Mouse (Mus musculus): Measurements from ENCODE around the gene Acap1. TPM values are rescaled to one million over a fixed set of nuclear protein-coding genes. Genes with fewer than 3 reads are reported as not detected.
"Not testable (repeated sequence)": the region's sequence is repeated elsewhere in the genome, so short reads cannot be mapped to it uniquely, and the experiment has no call there.

The Acap1 gene
- total RNA-seq, 2 experiments from 2014 or later: 0.72 to 4.4 TPM

DNA sequence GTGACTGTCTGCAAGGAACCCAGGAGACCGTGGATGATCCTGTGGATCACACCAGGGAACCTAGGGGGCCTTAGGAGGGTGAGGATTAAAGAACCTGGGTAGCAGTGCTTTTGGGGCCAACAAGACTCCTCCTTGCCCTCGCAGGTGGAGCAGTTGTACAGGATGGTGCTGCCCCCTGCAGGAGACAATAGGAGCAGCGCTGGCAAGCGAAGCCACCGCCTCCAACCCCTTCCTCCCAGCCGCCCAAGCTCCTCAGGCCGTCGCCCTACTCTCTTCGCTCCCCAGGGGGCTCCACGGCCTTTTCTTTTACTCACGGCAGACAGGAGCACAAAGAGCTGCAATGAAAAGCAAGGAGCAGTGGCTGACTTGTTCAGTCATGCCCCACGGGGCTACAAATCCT is 18.5 kb downstream of the Acap1 start:
- DNase-seq: peak; percentile 90 to 92

DNA sequence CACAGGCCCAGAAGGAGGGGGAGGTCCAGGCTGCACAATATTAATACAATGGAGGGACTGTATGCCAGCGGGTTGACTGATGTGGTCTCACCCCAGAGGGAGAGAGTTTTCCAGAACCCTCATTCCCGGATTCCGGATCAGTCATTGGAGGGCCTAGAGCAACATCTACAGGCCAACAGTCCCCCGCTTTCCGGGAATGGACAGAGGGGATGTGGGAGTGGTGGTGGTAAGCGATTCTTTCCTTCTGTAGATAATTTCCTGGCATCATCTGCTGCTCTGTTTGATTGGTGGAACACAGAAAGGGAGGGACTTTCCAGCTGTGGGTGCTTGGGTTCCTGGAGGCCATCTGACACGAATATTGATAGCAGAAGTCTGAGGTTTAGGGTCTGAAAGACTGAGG is 19.2 kb downstream of the Acap1 start:
- DNase-seq: peak; percentile 69 to 86

DNA sequence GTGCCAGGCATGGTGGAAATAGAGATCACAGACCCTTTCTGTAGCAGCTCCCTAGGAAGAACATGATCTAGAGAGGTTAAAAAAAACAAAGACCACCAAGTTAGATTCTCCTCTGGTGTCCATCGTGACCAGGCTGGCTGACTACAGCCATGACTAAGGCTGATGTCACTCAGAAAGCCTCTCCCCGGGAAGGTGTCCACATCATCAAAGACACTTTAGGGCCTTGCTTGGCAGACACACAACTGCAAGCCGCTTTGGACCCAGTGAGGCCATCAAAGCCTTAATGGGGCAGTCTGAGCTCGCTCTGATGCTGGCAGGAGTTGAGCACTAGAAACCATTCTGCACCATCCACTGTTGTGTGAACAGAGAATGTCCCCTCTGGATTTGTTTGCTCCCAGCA is 22.9 kb downstream of the Acap1 start:
- DNase-seq: no peak

DNA sequence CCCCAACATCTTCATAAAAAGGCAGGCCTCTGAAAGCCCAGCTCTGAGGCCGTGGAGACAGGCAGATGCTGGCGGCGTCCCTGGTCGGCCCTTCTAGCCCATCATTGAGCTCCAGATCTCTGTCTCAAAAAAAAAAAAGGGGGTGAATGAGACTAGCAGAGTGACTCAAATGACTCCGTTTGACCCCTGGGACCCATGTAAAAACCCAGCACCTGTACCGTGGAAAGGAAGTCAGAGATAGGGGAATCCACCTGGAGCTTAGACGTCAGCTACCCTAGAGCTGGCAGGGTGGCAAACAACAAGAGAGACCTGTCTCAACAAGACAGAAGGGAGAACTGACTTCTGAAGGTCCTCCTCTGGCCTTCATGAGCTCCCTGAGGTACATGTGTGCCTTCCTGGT is 23.5 kb downstream of the Acap1 start:
- DNase-seq: no peak

DNA sequence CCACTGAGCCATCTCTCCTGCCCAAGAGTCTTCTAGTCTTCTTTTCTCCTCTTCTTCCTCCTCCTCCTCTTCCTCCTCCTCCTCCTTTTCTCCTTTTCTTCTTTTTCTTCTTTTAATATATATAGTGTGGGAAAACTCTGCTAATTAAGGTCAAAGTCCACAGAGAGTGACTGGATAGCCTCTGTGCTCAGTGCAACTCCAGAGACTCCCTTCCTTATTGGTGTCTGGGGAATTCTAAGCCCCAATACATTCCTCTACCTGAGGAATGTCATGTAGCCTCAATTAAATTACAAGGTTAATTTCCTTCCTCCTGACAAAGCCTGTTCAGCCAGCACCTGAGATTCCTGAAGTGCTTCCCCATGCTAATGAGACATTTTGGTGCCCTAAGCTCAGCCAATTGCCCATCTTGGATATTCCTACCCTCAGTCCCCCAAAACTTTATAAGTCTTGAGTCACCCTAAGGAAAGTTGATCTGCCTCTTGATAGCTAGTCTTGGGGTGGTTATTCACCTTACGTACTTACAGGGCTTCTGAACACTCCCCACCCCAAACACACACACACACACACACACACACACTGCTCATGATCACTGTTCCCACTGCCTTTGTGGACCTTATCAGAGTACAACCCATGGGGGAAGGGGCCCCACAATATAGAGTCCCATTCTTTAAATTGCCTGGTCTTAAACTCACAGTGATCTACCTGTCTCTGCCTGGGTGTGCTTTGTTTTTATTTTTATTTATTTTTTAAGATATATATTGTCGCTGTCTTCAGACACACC is 24.9 kb downstream of the Acap1 start:
- DNase-seq: no peak

DNA sequence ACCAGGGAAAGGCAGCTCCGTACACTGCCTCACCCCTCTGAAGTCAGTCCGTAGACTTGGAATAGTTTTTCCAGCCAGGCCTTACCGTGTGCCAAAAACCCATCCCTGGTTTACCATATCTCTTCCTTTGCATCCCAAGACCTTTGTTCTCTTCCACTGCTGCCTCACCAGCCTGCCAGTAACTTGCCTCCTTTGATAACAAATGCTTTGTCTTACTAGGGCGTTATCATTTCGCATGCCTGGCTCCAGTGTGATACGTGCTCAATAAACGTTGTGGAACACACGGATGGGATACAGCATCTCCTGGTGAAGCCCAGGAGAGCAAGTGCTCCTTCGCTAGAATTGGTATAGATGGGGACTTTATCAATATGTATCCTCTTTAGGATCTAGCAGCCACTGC is 28.0 kb downstream of the Acap1 start:
- no peak for DNase-seq

DNA sequence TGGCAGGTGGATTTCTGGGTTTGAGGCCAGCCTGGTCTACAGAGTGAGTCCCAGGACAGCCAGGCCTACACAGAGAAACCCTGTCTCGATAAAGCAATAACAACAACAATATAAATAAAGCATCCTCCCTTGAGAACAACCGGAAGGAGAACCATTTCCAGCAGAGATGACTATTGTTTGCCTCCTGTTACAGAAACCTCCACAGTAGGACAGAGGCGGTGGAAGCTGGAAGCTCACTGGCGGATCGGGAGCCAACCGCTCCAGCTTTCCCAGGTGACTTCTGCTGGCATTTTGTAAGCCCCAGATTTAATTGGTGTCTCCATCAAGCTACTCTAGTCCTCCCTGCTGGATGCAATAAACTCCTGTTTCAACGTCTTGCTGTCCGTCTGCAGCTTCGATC is 29.8 kb downstream of the Acap1 start:
- DNase-seq: no peak

DNA sequence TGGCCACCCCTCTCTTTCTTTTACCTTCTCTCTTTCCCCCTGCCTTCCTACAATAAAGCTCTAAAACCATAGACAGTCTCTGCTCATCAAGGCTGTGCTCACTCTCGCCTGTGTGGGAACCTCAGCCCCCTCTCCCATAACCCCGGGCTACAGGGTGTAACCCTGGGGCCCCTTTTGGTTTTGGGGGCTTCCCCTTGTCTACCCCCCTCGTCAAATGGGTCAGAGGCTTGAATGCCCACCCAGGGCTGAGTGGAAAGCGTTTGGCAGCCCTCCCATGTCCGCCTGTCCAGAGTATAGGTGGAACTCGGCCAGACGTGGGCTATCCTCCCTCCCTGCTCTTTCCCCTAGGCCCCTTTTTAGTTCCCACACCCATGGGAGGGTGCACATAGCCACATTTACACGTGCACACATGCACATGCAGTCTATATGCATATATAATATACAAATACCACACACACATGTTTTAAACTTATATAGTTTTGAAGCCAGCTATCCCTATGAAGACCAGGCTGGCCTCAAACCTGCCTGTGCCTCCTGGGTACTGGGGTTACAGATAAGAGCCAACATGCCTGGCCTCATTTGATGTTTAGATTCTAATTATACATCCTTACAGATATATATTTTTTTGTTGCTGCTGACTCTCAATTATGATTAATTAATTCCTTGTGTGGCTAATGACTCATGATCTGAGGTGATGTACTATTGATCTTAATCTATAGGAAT is 31.0 kb downstream of the Acap1 start:
- no peak for DNase-seq

DNA sequence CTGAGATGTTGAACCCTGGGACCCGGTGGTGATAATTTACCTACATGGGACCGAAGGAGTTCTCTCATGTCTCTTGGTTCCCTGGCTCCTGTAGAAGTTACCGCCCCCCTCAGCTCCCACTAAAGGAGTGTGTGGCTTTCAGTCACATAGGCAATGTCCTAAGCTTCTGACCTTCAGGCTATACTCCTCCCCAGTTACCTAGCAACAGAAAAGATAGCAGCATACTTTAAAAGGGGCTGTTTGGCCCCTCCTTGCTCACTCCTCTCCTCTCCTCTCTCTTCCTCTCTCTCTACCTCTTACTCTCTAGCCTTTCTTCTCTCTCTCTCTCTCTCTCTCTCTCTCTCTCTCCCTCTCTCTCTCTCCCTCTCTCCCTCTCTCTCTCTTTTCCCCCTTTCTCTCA is 31.6 kb downstream of the Acap1 start:
- DNase-seq: not testable (repeated sequence)

DNA sequence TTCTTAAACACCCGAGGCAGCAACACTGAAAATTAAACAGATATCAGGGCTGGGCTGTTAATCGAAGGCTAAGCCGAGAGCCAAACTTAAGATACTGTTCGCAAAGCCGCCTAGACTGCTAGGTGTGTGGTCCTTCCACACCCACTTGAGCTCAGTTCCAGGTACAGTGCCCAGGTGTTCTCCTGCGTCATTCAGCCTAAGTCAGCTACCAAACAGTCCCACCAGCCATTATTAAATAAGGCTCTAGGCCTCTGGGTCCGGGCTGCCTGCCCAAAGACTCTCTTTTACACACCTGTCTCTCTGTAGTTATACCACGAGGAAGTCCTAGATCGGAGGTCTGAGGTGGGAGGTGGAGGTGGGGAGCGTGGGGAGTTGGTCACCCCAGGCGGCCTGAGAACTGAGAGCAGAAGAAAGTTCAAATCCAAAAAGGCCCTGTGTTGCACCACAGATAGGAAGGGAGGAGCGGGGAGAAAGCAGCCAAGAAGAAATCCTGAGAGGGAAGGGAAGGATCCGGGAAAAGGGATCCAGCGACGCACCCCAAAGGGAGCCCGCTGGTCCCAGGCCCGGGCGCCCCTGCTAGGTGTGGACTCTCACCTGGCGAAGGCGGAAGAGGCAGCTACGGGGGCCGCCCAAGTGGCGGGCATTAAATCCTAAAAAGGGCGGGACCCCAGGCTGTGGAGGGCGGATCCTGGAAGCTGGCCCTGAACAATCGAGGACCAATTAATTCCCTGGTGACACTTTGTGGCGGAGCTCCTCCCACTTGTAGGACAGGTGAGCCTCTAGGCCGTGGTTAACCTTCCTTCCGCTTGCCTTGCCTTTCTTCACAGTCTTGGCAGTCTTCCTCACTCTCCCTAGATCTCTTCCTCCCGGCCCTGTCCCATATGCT is 37.0 kb downstream of the Acap1 start, which contains the start of gene Tnk1:
TSS of gene Tnk1 (minus strand) at position 618 of the 886 bp plus-strand sequence.
- no peak for DNase-seq

DNA sequence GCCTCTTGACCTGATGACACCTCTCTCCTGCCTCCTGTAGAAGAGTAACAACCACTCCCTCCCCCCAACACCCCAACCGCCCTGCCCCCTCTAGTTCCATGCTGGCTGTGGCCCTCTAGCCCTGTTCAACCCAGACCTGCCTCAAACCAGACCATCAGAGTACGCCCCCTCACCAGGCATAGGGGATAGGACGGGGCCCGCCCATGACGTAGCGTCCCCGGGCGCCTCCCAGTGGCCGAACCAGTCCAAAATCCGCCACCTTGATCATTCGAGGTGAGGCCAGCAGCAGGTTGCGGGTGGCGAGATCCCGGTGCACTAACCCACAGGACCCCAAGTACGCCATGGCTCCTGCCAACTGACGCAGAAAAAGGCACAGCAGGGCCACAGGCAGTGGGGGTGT is 40.0 kb downstream of the Acap1 start:
- DNase-seq: peak in 1 of 2 experiments; percentile 50

DNA sequence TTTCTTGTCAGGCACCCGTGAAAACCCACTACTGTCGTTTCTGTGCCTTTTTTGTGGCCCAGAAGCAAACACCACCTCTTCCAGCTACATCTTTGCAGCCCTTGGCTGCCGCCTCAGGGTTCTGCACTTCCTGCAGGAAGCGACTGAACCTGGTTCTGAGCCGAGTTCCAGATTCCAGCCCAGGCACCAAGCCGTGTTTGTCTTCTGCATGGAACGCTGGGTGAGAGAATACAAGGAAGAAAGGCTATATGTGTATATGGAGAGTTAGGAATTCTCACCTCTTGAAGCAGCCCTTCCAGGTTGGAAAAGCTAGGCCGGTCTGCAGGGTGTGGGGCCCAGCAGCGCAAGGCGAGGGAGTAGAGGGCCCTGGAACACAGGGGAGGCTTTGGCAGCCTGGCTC is 40.7 kb downstream of the Acap1 start:
- peak in 1 of 2 experiments; percentile 29 for DNase-seq

DNA sequence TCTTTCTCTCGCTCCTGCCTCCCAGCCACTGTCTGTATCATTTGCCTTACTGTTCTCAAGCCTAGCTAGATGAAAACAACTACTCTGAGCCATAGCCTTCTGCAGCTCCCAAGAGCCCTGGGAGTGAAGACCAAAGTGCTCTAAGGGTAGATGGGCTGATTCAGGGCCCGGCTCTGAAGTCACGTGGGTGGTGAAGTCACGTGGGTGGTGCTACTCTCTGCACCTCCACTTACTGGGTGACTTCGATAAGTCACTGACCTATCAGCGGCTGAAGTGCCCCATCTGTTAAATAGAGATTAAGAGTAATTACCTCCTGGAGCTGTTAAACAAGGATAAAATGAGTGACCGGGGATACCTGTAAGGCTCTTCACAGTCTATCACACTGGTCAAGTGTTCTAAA is 41.3 kb downstream of the Acap1 start:
- peak in 1 of 2 experiments; percentile 20 for DNase-seq

DNA sequence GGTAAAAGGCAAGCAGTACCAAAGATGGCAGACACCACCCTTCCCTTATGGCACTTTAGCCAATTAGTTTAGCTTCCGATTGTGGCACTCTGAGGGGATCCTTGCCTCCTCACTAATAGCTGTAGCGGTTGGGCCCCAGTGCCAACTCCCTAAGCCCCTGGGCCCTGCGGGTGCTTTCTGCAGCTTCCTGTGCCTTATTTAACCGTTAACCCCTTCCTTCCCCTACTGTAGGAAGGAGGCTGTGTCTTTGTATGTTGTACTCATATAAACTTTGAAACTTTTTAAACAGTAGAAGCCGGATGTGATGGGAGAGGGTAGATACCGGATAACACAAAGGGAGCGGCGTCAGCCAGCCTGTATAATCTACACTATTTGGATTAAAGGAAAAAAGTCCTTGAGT is 44.6 kb downstream of the Acap1 start:
- no peak for DNase-seq

DNA sequence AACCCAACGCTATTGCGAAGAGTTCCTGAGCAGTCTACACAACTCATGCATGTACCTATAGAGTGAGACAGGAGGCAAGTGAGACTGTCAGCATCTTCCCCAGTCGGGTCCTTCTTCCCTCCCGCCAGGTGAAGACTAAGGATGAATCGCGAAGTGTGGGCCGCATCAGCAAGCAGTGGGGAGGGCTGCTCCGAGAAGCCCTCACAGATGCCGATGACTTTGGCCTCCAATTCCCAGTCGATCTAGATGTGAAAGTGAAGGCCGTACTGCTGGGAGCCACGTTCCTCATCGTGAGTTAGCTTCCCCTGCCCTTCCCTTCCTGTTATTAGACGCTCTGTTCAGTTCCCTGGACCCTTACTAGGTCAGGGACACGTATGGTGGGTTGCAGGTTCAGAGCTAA is 45.5 kb downstream of the Acap1 start:
- no peak for DNase-seq

DNA sequence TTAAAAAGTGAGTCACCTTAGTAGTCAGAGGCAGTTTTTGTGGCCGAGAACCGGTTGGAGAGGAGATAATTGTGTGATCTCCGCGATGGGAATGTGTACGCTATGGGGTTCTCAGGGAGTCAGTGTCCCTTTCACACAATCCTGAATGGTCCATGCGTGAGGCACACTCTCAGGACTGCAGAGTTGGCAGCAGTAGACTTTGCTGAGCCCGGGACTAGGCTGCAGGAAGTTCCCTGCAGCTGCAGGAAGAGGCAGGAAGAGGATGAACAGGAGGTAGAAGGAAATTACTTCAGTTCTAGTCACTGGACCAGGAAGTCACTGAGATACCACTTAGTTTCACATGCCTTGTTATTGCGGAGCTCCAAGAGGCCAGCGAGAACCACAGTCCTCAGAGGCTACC is 46.2 kb downstream of the Acap1 start:
- peak in 1 of 2 experiments; percentile 62 for DNase-seq

DNA sequence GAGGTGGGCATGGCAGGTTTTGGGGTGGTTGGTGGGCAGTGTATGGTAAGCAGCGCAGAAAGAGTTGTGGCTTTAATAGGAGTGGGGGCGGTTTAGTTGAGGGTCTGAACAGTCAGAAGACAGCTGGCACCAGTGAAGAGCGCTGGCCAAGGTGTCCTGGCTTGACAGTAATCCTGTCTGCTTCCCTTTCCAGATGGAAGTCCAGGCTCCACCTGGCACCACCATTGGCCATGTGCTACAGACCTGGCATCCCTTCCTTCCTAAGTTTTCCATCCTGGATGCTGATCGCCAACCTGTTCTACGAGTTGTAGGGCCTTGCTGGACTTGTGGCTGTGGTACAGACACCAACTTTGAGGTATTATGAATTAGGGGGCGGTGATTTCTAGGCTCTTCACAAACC is 47.3 kb downstream of the Acap1 start:
- DNase-seq: no peak

DNA sequence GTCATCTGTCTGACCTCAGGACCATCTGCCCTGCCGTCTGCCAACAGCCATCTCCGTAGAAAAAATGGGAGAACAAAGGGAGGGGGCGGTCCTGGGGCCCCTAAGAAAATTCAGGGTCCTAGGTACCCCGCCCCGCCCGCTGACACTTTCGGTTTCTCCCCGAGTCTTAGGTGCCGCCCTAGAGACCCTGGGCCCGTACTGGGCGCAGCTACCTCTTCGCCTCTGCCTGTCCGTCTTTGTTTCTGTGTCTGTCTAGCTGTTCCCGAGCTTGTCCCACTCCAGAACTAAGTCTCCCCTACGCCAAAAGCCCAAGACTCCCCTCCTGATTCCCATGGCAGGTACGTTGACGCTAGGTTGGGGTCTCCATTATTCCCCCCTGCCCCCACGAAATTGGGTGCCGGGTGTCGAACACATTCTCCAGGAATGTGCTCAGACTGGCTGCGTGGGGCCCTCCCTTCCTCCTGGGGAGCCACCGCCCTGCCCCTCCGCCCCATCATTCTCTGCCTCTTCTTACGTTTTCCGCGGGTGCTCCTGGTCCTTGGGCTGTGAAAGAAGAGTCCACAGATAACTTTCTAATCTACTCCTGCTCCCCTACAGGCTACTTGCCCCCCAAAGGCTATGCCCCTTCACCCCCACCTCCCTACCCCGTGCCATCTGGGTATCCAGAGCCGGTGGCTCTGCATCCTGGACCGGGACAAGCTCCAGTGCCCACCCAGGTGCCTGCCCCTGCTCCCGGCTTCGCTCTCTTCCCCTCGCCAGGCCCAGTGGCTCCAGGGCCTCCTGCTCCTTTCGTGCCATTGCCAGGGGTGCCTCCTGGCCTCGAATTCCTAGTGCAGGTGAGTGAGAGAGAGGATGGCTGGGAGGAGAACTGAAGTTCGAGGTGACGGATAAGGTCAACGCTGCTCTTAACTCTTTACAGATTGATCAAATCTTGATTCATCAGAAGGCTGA is 48.3 kb downstream of the Acap1 start:
- DNase-seq: peak; percentile 57 to 64

DNA sequence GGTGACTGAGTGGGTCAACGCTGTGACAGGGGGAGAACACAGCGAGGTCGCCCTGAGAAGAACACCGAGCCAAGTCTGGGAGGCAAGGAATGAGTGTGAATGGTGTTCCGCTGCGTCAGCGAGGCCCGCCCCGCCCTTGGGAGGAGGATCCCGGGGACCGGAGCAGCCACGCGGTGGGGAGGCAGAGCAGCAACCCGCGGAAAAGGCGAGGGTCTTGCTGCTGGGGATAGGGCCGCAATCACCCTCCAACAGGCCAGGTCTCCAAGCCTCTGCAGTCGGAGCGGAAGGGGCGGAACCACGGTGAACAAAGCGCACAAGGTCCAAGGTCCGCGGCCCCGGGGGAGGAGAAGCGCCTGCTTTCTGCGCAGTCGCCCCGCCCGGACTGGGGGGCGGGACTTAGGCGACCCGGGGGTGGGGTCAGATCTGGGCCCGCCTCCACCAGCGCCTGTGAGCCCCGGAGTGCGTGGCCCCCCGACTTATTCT is 49.1 kb downstream of the Acap1 start, which contains the start of gene Plscr3:
TSS of gene Plscr3 (plus strand) at position 179 of the 483 bp plus-strand sequence.
- DNase-seq: peak; percentile 94 to 95

DNA sequence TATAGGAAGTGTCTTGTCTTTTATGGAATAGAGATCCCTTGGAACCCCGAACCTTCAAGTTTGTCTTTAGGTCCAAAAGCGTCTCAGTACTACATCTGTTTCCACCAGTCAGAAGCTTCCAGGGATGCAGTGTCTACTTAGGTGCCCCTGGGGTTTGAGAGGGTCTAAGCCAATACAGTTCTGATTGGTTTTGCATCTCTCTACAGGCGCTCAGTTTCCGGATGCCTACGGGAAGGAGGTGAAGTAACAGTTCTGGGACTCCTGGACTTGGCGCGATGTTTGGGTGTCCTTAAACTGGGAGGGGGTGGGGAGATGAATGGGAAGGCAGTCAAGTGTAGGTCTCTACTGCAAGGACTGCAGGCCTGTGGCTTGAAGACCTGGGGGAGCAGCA is 56.6 kb downstream of the Acap1 start:
- no peak for DNase-seq

All from heart, adult 18-20 months (tissue).